Mouse (Mus musculus): ENCODE results near the gene Inhbc.

DNA sequence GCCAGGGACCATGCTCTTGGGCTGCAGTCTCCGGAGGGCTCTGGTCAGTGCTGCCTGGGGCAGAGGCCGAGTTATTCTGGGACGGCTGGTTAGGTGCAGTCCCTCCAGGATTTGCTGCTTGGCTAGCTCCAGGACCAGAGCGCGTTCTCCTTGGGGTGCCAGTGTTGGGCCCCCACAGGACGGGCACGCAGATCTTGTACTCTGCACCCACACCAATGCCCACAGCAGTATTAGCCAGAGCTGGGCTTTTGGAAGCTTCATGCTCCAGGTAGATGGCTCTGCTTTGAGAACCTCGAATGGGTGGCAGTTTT, 19.0 kb downstream of the Inhbc start:
- TF ChIP-seq USF1 (IDR thresholded peaks at IDR 0.05; ENCODE audit: low read depth, low read length): no peak
- TF ChIP-seq MYC (IDR thresholded peaks at IDR 0.05; ENCODE audit: low read depth, low read length): no peak
- TF ChIP-seq POLR2A (IDR thresholded peaks at IDR 0.05; ENCODE audit: low read depth, low read length): no peak
- TF ChIP-seq CTCF (conservative IDR thresholded peaks at IDR 0.05 in 1 of 2, IDR thresholded peaks at IDR 0.05 in 1 of 2; ENCODE audit: low read depth in 2 of 2, low read length in 2 of 2): no peak
